Mouse (Mus musculus) ES-E14 (cell line): Measurements from ENCODE around the gene Ttc41.

Experiments
- HCFC1 ChIP-seq: IDR thresholded peaks from 2 replicates; pipeline ENCODE4 v1.6.1; 2012; ENCODE audit warnings: low read length, inconsistent platforms, borderline replicate concordance; ENCODE audit not compliant: insufficient read depth
- MAFK ChIP-seq: IDR thresholded peaks from 2 replicates; pipeline ENCODE4 v1.6.1; 2014; ENCODE audit warnings: mild to moderate bottlenecking, low read depth, low read length, inconsistent platforms; ENCODE audit not compliant: insufficient read depth
- ZNF384 ChIP-seq: IDR thresholded peaks from 2 replicates; pipeline ENCODE4 v1.6.1; 2012; ENCODE audit warnings: low read depth, low read length, inconsistent platforms

DNA sequence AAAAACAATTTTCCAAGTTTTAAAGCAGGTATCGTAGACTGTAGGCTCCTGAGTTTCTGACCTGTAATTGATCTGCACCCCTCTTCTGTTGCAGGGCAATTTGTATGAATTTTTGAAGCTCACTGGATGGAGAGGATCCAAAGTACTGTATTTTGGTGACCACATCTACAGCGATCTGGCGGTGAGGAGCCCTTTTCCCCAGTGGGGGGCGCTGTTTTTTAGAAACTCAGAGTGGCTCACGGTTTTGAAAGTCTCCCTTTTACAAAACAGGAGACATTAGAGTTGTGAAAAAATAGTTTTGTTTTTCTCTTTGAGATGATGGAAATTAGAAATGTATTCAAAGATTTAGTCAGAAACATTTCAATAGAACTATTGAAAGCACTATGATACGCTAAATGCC, 118.5 kb downstream of the Ttc41 start:
- TF ChIP-seq ZNF384 (no peak), HCFC1 (no peak), MAFK (no peak)
